Mouse (Mus musculus): ENCODE measurements at regions not wholly inside any gene's neighbourhood (a gene's known extent, or its start where the extent isn't known, plus 50 kb on each side); places are given as distances from the start of the nearest gene placed in this dataset.

DNA sequence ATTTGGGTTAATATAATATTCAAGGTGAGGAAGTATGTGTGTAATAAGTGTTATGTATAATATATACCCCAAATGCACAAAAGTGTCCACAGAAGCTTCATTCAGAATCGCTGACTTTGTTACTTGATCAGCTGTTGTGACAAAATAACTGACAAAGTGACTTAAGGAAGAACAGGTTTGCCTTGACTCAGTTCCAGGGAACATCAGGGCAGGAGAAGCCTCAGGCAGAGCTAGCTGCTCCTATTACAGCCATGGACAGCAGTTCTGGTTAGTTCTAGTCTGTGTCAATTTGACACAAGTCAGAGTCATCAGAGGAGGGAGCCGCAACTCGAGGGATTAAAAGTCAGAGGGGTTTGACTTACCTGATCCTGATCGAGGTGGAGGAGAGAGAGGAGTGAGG is 79.3 kb upstream of the Rapgef5 start:
- no peak for ATAC-seq (ENCODE audit: low FRiP score, low TSS enrichment)
- H3K36me3 ChIP-seq (ENCODE audit: control insufficient read depth, insufficient read depth, low read length), result no peaks in the 10 kb centered on the region
- 80% methylated on average over 4 of the region's 4 CpGs for WGBS
- H3K9ac ChIP-seq (ENCODE audit: low read depth, low read length), result no peak overlapping the region
- no peaks in the 10 kb centered on the region for H3K27me3 ChIP-seq (ENCODE audit: control insufficient read depth, insufficient read depth, low read length)
- no peaks in the 10 kb centered on the region for H3K4me1 ChIP-seq (ENCODE audit: control insufficient read depth, insufficient read depth, low read length)
- no peak overlapping the region for H3K4me2 ChIP-seq (replicated peaks; ENCODE audit: low read depth, low read length)
- H3K27ac ChIP-seq (ENCODE audit: low read depth, low read length), result no peak overlapping the region
- no peaks in the 10 kb centered on the region for H3K9me3 ChIP-seq (ENCODE audit: control insufficient read depth, low read length)
- H3K4me3 ChIP-seq (ENCODE audit: low read length), result no peak overlapping the region

- no peak for ATAC-seq (ENCODE audit: low FRiP score, low TSS enrichment)
- Histone ChIP-seq H3K27me3 (ENCODE audit: control insufficient read depth, insufficient read depth, low read length) (no peaks in the 10 kb centered on the region), H3K9ac (ENCODE audit: low read depth, low read length) (no peak overlapping the region), H3K36me3 (ENCODE audit: control insufficient read depth, insufficient read depth, low read length) (no peaks in the 10 kb centered on the region), H3K4me3 (ENCODE audit: low read length) (no peak overlapping the region), H3K4me2 (replicated peaks; ENCODE audit: low read depth, low read length) (no peak overlapping the region), H3K27ac (ENCODE audit: low read depth, low read length) (no peak overlapping the region), H3K4me1 (ENCODE audit: control insufficient read depth, insufficient read depth, low read length) (no peaks in the 10 kb centered on the region), H3K9me3 (ENCODE audit: control insufficient read depth, low read length) (no peaks in the 10 kb centered on the region)
- 73% methylated on average over 11 of the region's 11 CpGs for WGBS
Measured at GRCm38 (mm10) chr12:117439015-117439605, 77.2 kb upstream of the Rapgef5 start.

DNA sequence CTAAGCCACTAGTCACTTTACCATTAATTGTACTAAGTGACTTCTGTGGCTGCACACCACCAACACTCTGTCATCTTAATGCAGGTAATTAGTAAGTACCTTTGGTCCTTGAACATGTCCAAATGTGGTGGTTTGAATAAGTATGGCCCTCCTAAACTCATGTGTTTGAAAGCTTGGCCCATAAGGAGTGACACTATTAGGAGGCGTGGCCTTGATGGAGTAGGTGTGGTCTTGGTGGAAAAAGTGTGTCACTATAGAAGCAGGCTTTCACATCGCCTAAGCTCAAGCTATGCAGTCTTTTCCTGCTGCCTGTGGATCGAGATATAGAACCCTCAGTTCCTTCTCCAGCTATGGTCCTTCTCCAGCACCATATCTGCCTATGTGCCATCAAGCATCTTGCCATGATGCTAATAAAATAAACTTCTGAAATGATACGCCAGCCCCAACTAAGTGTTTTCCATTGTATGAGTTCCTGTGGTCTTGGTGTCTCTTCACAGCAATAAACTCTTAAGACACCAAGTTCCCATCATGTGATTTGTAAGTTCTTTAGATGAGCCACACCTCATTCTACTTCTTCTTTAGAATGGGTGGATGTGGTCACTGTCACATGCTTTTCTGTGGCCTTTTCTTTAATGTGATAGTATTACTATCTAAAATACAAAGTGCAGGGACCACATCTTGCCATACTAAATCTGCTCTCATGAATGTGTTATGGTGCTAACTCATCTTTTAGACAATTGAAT is 71.9 kb upstream of the Rapgef5 start:
- no peak overlapping the region for H3K4me2 ChIP-seq (replicated peaks; ENCODE audit: low read depth, low read length)
- ATAC-seq (ENCODE audit: low FRiP score, low TSS enrichment), result no peak
- no peaks in the 10 kb centered on the region for H3K27me3 ChIP-seq (ENCODE audit: control insufficient read depth, insufficient read depth, low read length)
- H3K4me1 ChIP-seq (ENCODE audit: control insufficient read depth, insufficient read depth, low read length), result 0 out of 2 replicates have a peak, but pooled peaks cover 5% of the 10 kb centered on the region
- H3K9me3 ChIP-seq (ENCODE audit: control insufficient read depth, low read length), result no peaks in the 10 kb centered on the region
- no peak overlapping the region for H3K27ac ChIP-seq (ENCODE audit: low read depth, low read length)
- H3K4me3 ChIP-seq (ENCODE audit: low read length), result no peak overlapping the region
- H3K36me3 ChIP-seq (ENCODE audit: control insufficient read depth, insufficient read depth, low read length), result no peaks in the 10 kb centered on the region
- H3K9ac ChIP-seq (ENCODE audit: low read depth, low read length), result no peak overlapping the region
- 78% methylated on average over 4 of the region's 4 CpGs for WGBS

DNA sequence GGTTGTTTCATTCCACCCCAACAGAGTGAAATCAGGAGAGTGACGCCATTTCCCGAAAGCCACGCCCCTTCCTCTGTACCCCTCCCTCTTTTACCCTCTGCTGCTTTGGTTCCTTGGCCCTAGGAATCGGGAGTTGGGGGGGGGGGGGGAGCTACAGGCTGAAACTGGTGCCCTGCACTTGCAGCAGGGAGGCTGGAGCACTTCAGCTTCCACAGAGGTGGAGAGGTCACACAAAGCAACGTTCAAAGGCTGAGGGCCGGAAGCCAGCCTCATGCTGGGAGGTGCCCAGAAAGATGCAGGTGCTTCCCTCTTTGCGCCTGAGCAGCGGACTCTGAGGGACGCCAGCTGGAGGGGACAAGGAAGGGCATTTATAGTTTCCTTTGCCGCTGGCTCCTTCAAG is 69.1 kb upstream of the Rapgef5 start:
- Histone ChIP-seq H3K27ac (ENCODE audit: low read depth, low read length) (no peak overlapping the region; the same call in 1 of the 2 replicates), H3K4me1 (ENCODE audit: control insufficient read depth, insufficient read depth, low read length) (0 out of 2 replicates have a peak, but pooled peaks cover 5% of the 10 kb centered on the region), H3K36me3 (ENCODE audit: control insufficient read depth, insufficient read depth, low read length) (no peaks in the 10 kb centered on the region), H3K9me3 (ENCODE audit: control insufficient read depth, low read length) (no peaks in the 10 kb centered on the region), H3K4me3 (ENCODE audit: low read length) (no peak overlapping the region; the same call in 1 of the 2 replicates), H3K27me3 (ENCODE audit: control insufficient read depth, insufficient read depth, low read length) (no peaks in the 10 kb centered on the region), H3K9ac (ENCODE audit: low read depth, low read length) (no peak overlapping the region), H3K4me2 (replicated peaks; ENCODE audit: low read depth, low read length) (peak overlapping the region; percentile 32)
- ATAC-seq (ENCODE audit: low FRiP score, low TSS enrichment), result peak; percentile 75
- WGBS, result 6% methylated on average over 10 of the region's 10 CpGs

DNA sequence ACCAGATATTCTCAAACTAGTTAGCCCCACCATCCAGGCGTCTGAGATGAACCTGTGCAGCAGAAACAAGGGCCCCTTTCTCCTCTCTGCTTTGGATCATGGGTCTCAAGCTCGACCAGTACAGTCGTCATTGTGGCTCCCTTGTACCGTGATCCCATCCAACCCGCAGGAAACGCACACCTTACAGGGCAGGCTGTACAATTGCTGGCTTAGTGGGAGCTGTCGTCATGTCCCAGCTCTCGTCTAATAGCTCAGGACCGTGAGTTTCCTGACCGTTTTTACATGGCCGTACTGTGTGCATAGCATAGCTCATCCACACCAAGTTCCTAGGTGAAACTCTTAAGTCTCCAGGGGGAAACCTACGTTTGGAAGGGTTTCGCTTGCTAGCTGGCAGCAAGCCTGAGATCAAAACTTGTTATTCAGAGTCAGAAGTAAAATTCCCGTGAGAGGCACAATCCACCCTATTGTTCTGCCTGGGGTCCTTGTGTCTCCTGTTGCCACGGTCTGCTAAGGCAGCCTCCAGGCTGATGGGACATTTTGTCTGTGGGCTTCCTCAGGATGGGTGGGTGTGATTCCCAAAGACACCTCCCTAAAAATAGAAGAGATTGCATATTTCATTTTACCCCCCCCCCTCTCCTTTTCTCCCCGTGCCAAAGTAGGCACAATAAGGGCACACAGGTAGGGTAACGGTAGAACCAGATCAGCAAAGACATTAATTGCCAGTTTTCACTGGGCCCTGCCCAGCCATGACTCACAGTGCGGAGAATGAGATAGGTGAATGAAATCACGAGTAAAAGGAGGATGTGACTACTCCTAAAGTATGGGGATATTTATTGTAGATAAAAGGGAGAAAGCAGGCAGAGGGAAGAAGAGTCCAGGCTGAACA is 68.2 kb upstream of the Rapgef5 start:
- H3K9ac ChIP-seq (ENCODE audit: low read depth, low read length), result no peak overlapping the region
- H3K9me3 ChIP-seq (ENCODE audit: control insufficient read depth, low read length), result no peaks in the 10 kb centered on the region
- ATAC-seq (ENCODE audit: low FRiP score, low TSS enrichment), result no peak
- no peak overlapping the region; the same call in 1 of the 2 replicates for H3K27ac ChIP-seq (ENCODE audit: low read depth, low read length)
- no peaks in the 10 kb centered on the region for H3K36me3 ChIP-seq (ENCODE audit: control insufficient read depth, insufficient read depth, low read length)
- H3K4me1 ChIP-seq (ENCODE audit: control insufficient read depth, insufficient read depth, low read length), result 0 out of 2 replicates have a peak, but pooled peaks cover 5% of the 10 kb centered on the region
- no peak overlapping the region for H3K4me2 ChIP-seq (replicated peaks; ENCODE audit: low read depth, low read length)
- 68% methylated on average over 19 of the region's 19 CpGs for WGBS
- H3K4me3 ChIP-seq (ENCODE audit: low read length), result no peak overlapping the region
- no peaks in the 10 kb centered on the region for H3K27me3 ChIP-seq (ENCODE audit: control insufficient read depth, insufficient read depth, low read length)

DNA sequence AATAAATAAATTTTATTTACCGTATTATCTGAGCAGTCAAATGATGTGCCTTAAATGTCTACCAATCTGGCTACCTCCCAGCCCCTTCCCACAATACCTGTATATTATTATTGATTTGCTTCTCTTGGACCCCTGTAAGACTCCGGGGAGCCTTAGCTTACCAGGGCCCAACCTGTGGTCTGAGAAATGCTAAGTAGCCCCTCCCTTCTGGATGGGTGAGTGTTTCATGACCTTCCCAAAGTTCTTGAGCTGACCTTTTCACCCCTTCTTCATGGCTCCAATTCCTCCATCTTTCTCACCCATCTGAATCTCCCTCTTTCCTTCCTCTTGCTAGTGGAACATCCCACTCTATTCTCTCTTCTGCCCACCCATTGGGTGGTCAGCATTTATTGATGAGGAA is 67.2 kb upstream of the Rapgef5 start:
- no peak overlapping the region for H3K4me3 ChIP-seq (ENCODE audit: low read length)
- no peak overlapping the region for H3K4me2 ChIP-seq (replicated peaks; ENCODE audit: low read depth, low read length)
- H3K36me3 ChIP-seq (ENCODE audit: control insufficient read depth, insufficient read depth, low read length), result no peaks in the 10 kb centered on the region
- H3K27me3 ChIP-seq (ENCODE audit: control insufficient read depth, insufficient read depth, low read length), result no peaks in the 10 kb centered on the region
- H3K4me1 ChIP-seq (ENCODE audit: control insufficient read depth, insufficient read depth, low read length), result 0 out of 2 replicates have a peak, but pooled peaks cover 5% of the 10 kb centered on the region
- H3K27ac ChIP-seq (ENCODE audit: low read depth, low read length), result no peak overlapping the region
- WGBS, result 91% methylated on average over 2 of the region's 2 CpGs
- no peaks in the 10 kb centered on the region for H3K9me3 ChIP-seq (ENCODE audit: control insufficient read depth, low read length)
- no peak overlapping the region for H3K9ac ChIP-seq (ENCODE audit: low read depth, low read length)
- ATAC-seq (ENCODE audit: low FRiP score, low TSS enrichment), result no peak

DNA sequence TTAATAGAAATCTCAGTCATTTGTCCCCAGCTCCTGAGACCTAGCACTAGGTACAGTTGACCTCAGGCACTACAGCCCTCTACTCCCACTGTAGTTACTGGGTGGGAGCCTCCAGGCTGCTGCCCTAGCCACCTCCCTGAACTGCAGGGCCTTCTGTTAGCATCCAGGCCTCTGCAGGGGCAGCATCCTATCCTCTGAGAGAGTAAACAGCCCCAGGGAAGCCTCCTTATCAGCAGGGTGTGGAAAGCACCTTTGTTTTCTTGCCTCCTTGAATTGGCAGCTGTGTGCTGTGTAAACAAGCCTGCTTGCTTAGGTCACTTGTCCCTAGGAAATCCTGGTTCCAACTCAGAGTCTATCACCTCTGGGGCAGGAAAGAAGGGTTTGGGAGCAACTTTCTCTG is 66.2 kb upstream of the Rapgef5 start:
- Histone ChIP-seq H3K27ac (ENCODE audit: low read depth, low read length) (no peak overlapping the region), H3K9ac (ENCODE audit: low read depth, low read length) (no peak overlapping the region), H3K4me3 (ENCODE audit: low read length) (no peak overlapping the region), H3K9me3 (ENCODE audit: control insufficient read depth, low read length) (no peaks in the 10 kb centered on the region), H3K4me1 (ENCODE audit: control insufficient read depth, insufficient read depth, low read length) (0 out of 2 replicates have a peak, but pooled peaks cover 5% of the 10 kb centered on the region), H3K36me3 (ENCODE audit: control insufficient read depth, insufficient read depth, low read length) (no peaks in the 10 kb centered on the region), H3K4me2 (replicated peaks; ENCODE audit: low read depth, low read length) (no peak overlapping the region), H3K27me3 (ENCODE audit: control insufficient read depth, insufficient read depth, low read length) (no peaks in the 10 kb centered on the region)
- ATAC-seq (ENCODE audit: low FRiP score, low TSS enrichment), result no peak

- H3K9ac ChIP-seq (ENCODE audit: low read depth, low read length), result no peak overlapping the region
- no peak overlapping the region for H3K4me3 ChIP-seq (ENCODE audit: low read length)
- H3K27me3 ChIP-seq (ENCODE audit: control insufficient read depth, insufficient read depth, low read length), result no peaks in the 10 kb centered on the region
- WGBS, result 85% methylated on average over 3 of the region's 3 CpGs
- no peaks in the 10 kb centered on the region for H3K9me3 ChIP-seq (ENCODE audit: control insufficient read depth, low read length)
- ATAC-seq (ENCODE audit: low FRiP score, low TSS enrichment), result no peak
- no peaks in the 10 kb centered on the region for H3K36me3 ChIP-seq (ENCODE audit: control insufficient read depth, insufficient read depth, low read length)
- H3K4me2 ChIP-seq (replicated peaks; ENCODE audit: low read depth, low read length), result no peak overlapping the region
- 0 out of 2 replicates have a peak, but pooled peaks cover 5% of the 10 kb centered on the region for H3K4me1 ChIP-seq (ENCODE audit: control insufficient read depth, insufficient read depth, low read length)
- H3K27ac ChIP-seq (ENCODE audit: low read depth, low read length), result no peak overlapping the region
Measured at GRCm38 (mm10) chr12:117450871-117451270, 65.4 kb upstream of the Rapgef5 start.

Measured in kidney, embryonic 14.5 days (tissue).